Mouse (Mus musculus) colon, adult 2 months (tissue): ENCODE data around the gene Pgk2. TPM values are rescaled to one million over a fixed set of nuclear protein-coding genes. Genes with fewer than 3 reads are reported as not detected.

Experiments
- polyA plus RNA-seq: library from polyadenylated mRNA; depleted of rRNA; stranded (reverse); fragments of >200 nt; gene quantifications from 2 replicates; pipeline ENCODE4 v1.2.3, GENCODE M21; 2012; rRNA removed

The Pgk2 gene
- polyA plus RNA-seq = not detected in 2 replicates

DNA sequence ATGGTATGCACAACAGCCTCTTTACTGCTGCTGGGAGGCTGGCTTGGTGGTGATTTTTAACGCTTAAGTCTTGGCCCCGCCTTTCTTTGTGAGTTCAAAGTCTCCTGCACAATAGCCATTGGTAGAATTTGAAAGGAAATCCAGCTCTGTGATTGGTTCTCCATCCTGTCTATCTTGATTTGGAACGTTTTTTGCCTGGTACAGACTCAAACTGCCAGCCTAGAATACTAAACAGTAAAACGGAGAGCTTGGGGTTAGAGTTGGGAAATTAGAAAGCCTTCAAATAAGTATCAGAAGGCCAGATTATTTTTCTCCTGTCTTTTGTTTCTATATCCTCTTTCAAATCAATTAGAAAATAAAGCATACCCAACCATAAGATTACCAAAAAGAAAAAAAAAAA, at the start of gene Pgk2:
Gene Pgk2, minus strand, starts transcription at position 101 of the 400 bp plus-strand sequence.

DNA sequence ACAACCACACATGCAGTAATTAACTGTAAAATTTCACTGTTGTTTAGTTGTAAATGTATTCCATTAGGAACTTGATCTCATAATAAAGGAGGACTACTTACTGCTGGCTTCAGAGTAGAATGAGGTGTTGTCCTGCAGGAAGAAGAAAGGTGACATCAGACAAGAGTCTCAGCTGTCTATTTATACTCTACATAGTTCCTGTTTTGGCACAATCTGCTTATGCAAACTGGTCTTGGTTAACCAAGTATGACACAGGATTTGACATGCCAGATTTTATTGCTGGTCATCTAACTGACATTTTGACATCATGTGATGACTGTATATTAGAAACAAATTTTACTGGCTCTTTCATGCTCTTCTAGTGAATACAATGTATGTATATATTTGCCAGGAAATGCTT, 33.7 kb upstream of the Pgk2 start, which contains the start of gene Crisp3:
Gene Crisp3, minus strand, starts transcription at position 154 of the 400 bp plus-strand sequence.

Other genes with a start within 250 kb of the Pgk2 start
- gene AC192777.2, start 113.2 kb downstream of the Pgk2 start, polyA plus RNA-seq = not detected in 2 replicates
- gene Crisp3, start 33.6 kb upstream of the Pgk2 start, polyA plus RNA-seq = 0.10 and 0.22 TPM in 2 replicates
- gene Crisp1, start 110.6 kb upstream of the Pgk2 start, polyA plus RNA-seq = not detected in 2 replicates